In the genomic region with DNA sequence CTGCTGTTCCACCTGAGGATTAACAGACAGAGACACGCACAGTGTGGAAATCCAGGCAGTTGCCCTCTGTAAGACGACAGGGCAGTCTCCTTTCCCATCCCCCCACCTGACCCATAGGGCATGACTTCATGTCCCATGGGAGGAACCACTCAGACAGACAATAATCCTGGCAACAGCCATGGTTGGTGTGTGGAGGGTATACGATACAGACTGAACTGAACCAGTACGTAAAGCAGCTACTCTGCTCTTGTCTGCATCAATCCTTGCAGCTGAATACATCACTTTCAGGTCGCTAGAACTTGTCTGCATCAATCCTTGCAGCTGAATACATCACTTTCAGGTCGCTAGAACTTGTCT, we compare ENCODE assay signal across 13 mouse cellular contexts. TPM values are rescaled to one million over a fixed set of nuclear protein-coding genes. Genes with fewer than 3 reads are reported as not detected.
A peak's percentile ranks its signal among the peaks of the same experiment; 100 is the strongest.
DNase-seq lines count a peak whose midpoint lies in the region; ATAC-seq lines count a peak whose summit lies in the region.
"Had no signal": no experiment of that assay in that cellular context is flagged by ENCODE, and none has a peak within 500 bp of the region (broad histone marks: within the 10 kb centered on the region; RNA-seq: fewer than 3 reads in every experiment).

No protein-coding gene starts in this region.

- peak overlapping the region; percentile 51; the same call in 1 of the 2 replicates for H3K27ac ChIP-seq in liver, embryonic 12.5 days
- no peak overlapping the region; the same call in 1 of the 2 replicates for H3K27ac ChIP-seq in liver, embryonic 11.5 days (ENCODE audit: low read depth, low read length)
- no peak overlapping the region for H3K27ac ChIP-seq in midbrain, embryonic 12.5 days (replicated peaks)
- peak overlapping the region; percentile 58; the same call in 1 of the 2 replicates for H3K27ac ChIP-seq in stomach, embryonic 14.5 days (ENCODE audit: low read length)
- H3K27ac ChIP-seq: limb, embryonic 12.5 days had no signal

- peaks cover 34% of the 10 kb centered on the region; the same call in 1 of the 2 replicates for H3K36me3 ChIP-seq in liver, embryonic 12.5 days
- no peaks in the 10 kb centered on the region for H3K36me3 ChIP-seq in liver, embryonic 11.5 days (ENCODE audit: control insufficient read depth, insufficient read depth, low read length)
- H3K36me3 ChIP-seq in midbrain, embryonic 12.5 days: no peaks in the 10 kb centered on the region
- H3K36me3 ChIP-seq in stomach, embryonic 14.5 days (ENCODE audit: control insufficient read depth, insufficient read depth, low read length): no peaks in the 10 kb centered on the region
- H3K36me3 ChIP-seq: limb, embryonic 12.5 days had no signal

- H3K9me3 ChIP-seq in liver, embryonic 12.5 days (replicated peaks): no peaks in the 10 kb centered on the region
- H3K9me3 ChIP-seq in liver, embryonic 11.5 days (ENCODE audit: control insufficient read depth, low read length): no peaks in the 10 kb centered on the region
- H3K9me3 ChIP-seq in midbrain, embryonic 12.5 days: no peaks in the 10 kb centered on the region
- H3K9me3 ChIP-seq in stomach, embryonic 14.5 days (ENCODE audit: control insufficient read depth, low read depth, low read length): no peaks in the 10 kb centered on the region
- H3K9me3 ChIP-seq: limb, embryonic 12.5 days had no signal

- no peak overlapping the region for H3K4me3 ChIP-seq in liver, embryonic 12.5 days
- H3K4me3 ChIP-seq in liver, embryonic 11.5 days (ENCODE audit: low read depth, low read length): no peak overlapping the region
- no peak overlapping the region for H3K4me3 ChIP-seq in midbrain, embryonic 12.5 days
- H3K4me3 ChIP-seq in stomach, embryonic 14.5 days (ENCODE audit: low read depth, low read length): no peak overlapping the region
- H3K4me3 ChIP-seq: limb, embryonic 12.5 days; megakaryocyte, embryonic 14.5 days had no signal

- H3K4me2 ChIP-seq in liver, embryonic 12.5 days: no peak overlapping the region
- no peak overlapping the region; the same call in 1 of the 2 replicates for H3K4me2 ChIP-seq in liver, embryonic 11.5 days
- peak overlapping the region; percentile 16; the same call in 1 of the 2 replicates for H3K4me2 ChIP-seq in midbrain, embryonic 12.5 days (replicated peaks)
- H3K4me2 ChIP-seq in stomach, embryonic 14.5 days (replicated peaks; ENCODE audit: low read depth, low read length): no peak overlapping the region

- no peak overlapping the region for H3K9ac ChIP-seq in liver, embryonic 12.5 days
- H3K9ac ChIP-seq in liver, embryonic 11.5 days (ENCODE audit: low read depth, low read length): no peak overlapping the region
- no peak overlapping the region for H3K9ac ChIP-seq in midbrain, embryonic 12.5 days (replicated peaks)
- no peak overlapping the region for H3K9ac ChIP-seq in stomach, embryonic 14.5 days (replicated peaks; ENCODE audit: low read depth, low read length)
- H3K9ac ChIP-seq: limb, embryonic 12.5 days had no signal

- ATAC-seq in liver, embryonic 12.5 days: no peak
- ATAC-seq in liver, embryonic 11.5 days (replicated peaks; ENCODE audit: low FRiP score): no peak
- peak; percentile 41; the same call in 1 of the 2 replicates for ATAC-seq in midbrain, embryonic 12.5 days (ENCODE audit: low FRiP score, low read depth)
- no peak for ATAC-seq in stomach, embryonic 14.5 days (ENCODE audit: insufficient number of reproducible peaks, insufficient read depth, low FRiP score, low read depth)

- peaks cover 43% of the 10 kb centered on the region for H3K4me1 ChIP-seq in liver, embryonic 12.5 days
- H3K4me1 ChIP-seq in liver, embryonic 11.5 days (replicated peaks; ENCODE audit: control insufficient read depth, insufficient read depth, low read length): peaks cover 5% of the 10 kb centered on the region
- peaks cover 12% of the 10 kb centered on the region; the same call in 1 of the 2 replicates for H3K4me1 ChIP-seq in midbrain, embryonic 12.5 days
- peaks cover 8% of the 10 kb centered on the region for H3K4me1 ChIP-seq in stomach, embryonic 14.5 days (ENCODE audit: control insufficient read depth, insufficient read depth, low read length)
- H3K4me1 ChIP-seq: limb, embryonic 12.5 days had no signal

- no peaks in the 10 kb centered on the region; the same call in 1 of the 2 replicates for H3K27me3 ChIP-seq in liver, embryonic 12.5 days (replicated peaks)
- H3K27me3 ChIP-seq in liver, embryonic 11.5 days (replicated peaks; ENCODE audit: control insufficient read depth, insufficient read depth, low read length): no peaks in the 10 kb centered on the region
- H3K27me3 ChIP-seq in midbrain, embryonic 12.5 days: no peaks in the 10 kb centered on the region; the same call in 1 of the 2 replicates
- H3K27me3 ChIP-seq in stomach, embryonic 14.5 days (ENCODE audit: control insufficient read depth, insufficient read depth, low read length): no peaks in the 10 kb centered on the region

- WGBS in liver, embryonic 12.5 days (ENCODE audit: insufficient replicate concordance): 50% methylated on average over 6 of the region's 6 CpGs
- WGBS in liver, embryonic 11.5 days: 64% methylated on average over 6 of the region's 6 CpGs
- WGBS in midbrain, embryonic 12.5 days: 29% methylated on average over 6 of the region's 6 CpGs
- 54% methylated on average over 6 of the region's 6 CpGs for WGBS in stomach, embryonic 14.5 days

- DNase-seq in embryo, embryonic 10.5 days (ENCODE audit: low spot score): peak; percentile 16
- DNase-seq in embryo, embryonic 10 days (ENCODE audit: low spot score): no peak
- DNase-seq in liver, embryonic 11.5 days (ENCODE audit: low spot score): no peak
- DNase-seq in adrenal gland, postnatal 25 days: no peak
- DNase-seq in cerebellum, adult 18-20 months: no peak
- DNase-seq: layer of hippocampus, postnatal 36 days; right cerebral cortex, adult 18-20 months; thymus, postnatal 36 days had no signal

RNA-seq across cellular contexts. Expression of a gene that starts 20.0 kb away (rescaled TPM):
- polyA plus RNA-seq in liver, embryonic 12.5 days (2016; fragmentation: Nextera tagmentation; extraction: Ambion mirVana): 14.3 and 15.8 TPM in 2 replicates
- polyA plus RNA-seq in liver, embryonic 11.5 days (2014; fragmentation: Nextera tagmentation; extraction: Ambion mirVana): 24.6 and 25.1 TPM in 2 replicates
- 1.9 and 2.6 TPM in 2 replicates for polyA plus RNA-seq in midbrain, embryonic 12.5 days (2016; fragmentation: Nextera tagmentation; extraction: Ambion mirVana)
- polyA plus RNA-seq in stomach, embryonic 14.5 days (2014; fragmentation: Nextera tagmentation; extraction: Ambion mirVana): 8.1 and 10.0 TPM in 2 replicates
- total RNA-seq in adrenal gland, postnatal 25 days (2021): 1.3 and 1.5 TPM in 2 replicates

RNA-seq across cellular contexts. Expression of a gene that starts 20.4 kb away (rescaled TPM):
- 15.1 and 15.2 TPM in 2 replicates for polyA plus RNA-seq in liver, embryonic 12.5 days (2016; fragmentation: Nextera tagmentation; extraction: Ambion mirVana)
- polyA plus RNA-seq in liver, embryonic 11.5 days (2014; fragmentation: Nextera tagmentation; extraction: Ambion mirVana): 22.0 and 29.8 TPM in 2 replicates
- polyA plus RNA-seq in midbrain, embryonic 12.5 days (2016; fragmentation: Nextera tagmentation; extraction: Ambion mirVana): 31.7 and 37.9 TPM in 2 replicates
- polyA plus RNA-seq in stomach, embryonic 14.5 days (2014; fragmentation: Nextera tagmentation; extraction: Ambion mirVana): 37.0 and 40.3 TPM in 2 replicates
- 32.2 and 36.3 TPM in 2 replicates for total RNA-seq in adrenal gland, postnatal 25 days (2021)

Comparison
In these comparisons a context has a peak if more than half of its experiments do, and no peak if none do; other contexts are left out.
1. H3K27ac ChIP-seq: peak in liver, embryonic 12.5 days (single experiment) and stomach, embryonic 14.5 days (single experiment); none in liver, embryonic 11.5 days (single experiment) and midbrain, embryonic 12.5 days (single experiment).